Mouse (Mus musculus): ENCODE data around the gene Rptor. TPM values are rescaled to one million over a fixed set of nuclear protein-coding genes. Genes with fewer than 3 reads are reported as not detected.

The Rptor gene
- polyA plus RNA-seq, 1 experiment = 43.6 TPM

DNA sequence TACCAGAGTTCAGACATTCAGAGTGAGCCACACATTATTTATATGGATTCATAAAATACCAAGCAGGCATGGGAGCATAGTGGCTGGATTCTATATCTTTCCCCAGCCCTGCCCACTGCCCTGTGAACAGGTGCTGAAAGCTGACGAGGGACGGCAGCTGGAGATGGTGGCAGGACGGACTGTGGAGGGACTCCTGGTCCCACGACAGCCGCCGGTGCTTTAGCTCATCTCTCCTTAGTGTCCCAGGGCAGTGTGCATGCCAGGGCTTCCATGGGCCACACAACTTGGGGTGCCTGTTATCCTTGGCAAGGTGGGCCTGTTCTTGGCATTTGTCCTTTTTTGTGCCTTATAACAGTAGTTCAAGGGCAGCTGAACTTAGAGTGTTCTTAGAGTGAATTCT is 22.8 kb downstream of the Rptor start:
- TF ChIP-seq CTCF (IDR thresholded peaks at IDR 0.05; ENCODE audit: borderline replicate concordance, insufficient read depth, low read depth, low read length) (no peak), POLR2A (IDR thresholded peaks at IDR 0.05; ENCODE audit: borderline replicate concordance, insufficient read depth, low read length) (no peak)
- Histone ChIP-seq H3K4me1 (ENCODE audit: control insufficient read depth, insufficient read depth, low read length) (peaks cover 22% of the 10 kb centered on the region), H3K27ac (ENCODE audit: insufficient read depth, low read length) (no peak overlapping the region), H3K27me3 (ENCODE audit: control insufficient read depth, insufficient read depth, low read length) (no peaks in the 10 kb centered on the region), H3K4me3 (replicated peaks; ENCODE audit: insufficient read depth, low read depth, low read length) (no peak overlapping the region)
- WGBS = 46% methylated on average over 6 of the region's 6 CpGs
- DNase-seq = no peak

DNA sequence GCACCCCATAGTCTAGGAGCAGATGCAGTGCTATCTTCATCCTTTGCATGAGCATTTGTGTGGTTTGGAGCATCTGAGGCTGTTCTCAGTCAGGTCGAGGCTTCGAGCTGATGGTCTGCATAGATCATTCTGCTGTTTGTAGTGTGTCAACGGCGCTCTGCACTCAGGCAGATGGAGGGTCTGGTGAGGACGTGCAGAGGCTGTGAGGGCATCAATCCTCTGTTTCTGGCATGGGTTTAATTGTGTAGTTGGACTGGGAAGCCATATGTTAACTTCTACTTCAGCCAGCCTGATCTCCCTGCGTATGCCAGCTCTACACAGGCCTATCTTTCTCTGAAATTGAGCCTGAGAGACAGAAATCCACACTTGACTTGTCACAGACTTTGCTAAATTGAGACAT is 23.2 kb downstream of the Rptor start:
- Histone ChIP-seq H3K4me1 (ENCODE audit: control insufficient read depth, insufficient read depth, low read length) (peaks cover 22% of the 10 kb centered on the region), H3K27me3 (ENCODE audit: control insufficient read depth, insufficient read depth, low read length) (no peaks in the 10 kb centered on the region), H3K4me3 (replicated peaks; ENCODE audit: insufficient read depth, low read depth, low read length) (no peak overlapping the region), H3K27ac (ENCODE audit: insufficient read depth, low read length) (no peak overlapping the region)
- no peak for TF ChIP-seq CTCF (IDR thresholded peaks at IDR 0.05; ENCODE audit: borderline replicate concordance, insufficient read depth, low read depth, low read length)
- TF ChIP-seq POLR2A (IDR thresholded peaks at IDR 0.05; ENCODE audit: borderline replicate concordance, insufficient read depth, low read length) = no peak
- 19% methylated on average over 6 of the region's 6 CpGs for WGBS
- peak; percentile 48 to 62 for DNase-seq

GRCm38 (mm10) chr11:119627243-119627642 is 24.5 kb downstream of the Rptor start:
- H3K27ac ChIP-seq (ENCODE audit: insufficient read depth, low read length) = no peak overlapping the region
- WGBS = 73% methylated on average over 3 of the region's 3 CpGs
- H3K4me3 ChIP-seq (replicated peaks; ENCODE audit: insufficient read depth, low read depth, low read length) = no peak overlapping the region
- no peak for DNase-seq
- no peaks in the 10 kb centered on the region for H3K27me3 ChIP-seq (ENCODE audit: control insufficient read depth, insufficient read depth, low read length)
- peaks cover 30% of the 10 kb centered on the region for H3K4me1 ChIP-seq (ENCODE audit: control insufficient read depth, insufficient read depth, low read length)
- no peak for TF ChIP-seq POLR2A (IDR thresholded peaks at IDR 0.05; ENCODE audit: borderline replicate concordance, insufficient read depth, low read length)
- 0 out of 2 replicates have a peak, but pooled peaks have one; percentile 24 for TF ChIP-seq CTCF (IDR thresholded peaks at IDR 0.05; ENCODE audit: borderline replicate concordance, insufficient read depth, low read depth, low read length)

DNA sequence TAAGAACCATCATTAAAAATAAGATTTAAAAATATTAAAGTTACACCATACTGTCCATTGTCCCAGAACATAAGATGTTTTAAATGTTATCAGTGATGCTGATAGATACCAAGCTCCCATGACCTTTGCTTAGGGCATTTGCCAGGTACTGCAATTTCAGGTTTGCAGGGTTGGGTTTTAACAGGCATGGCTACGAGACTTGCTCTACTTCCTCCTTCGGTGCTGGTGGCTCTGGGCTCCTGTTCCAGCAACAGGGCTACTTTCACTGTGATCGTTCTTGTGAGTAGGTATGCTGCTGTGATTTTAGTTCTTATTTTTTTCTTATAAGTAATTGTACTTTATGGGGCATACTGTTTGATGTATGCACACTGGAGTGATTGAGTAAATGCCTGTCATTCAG is 26.4 kb downstream of the Rptor start:
- no peaks in the 10 kb centered on the region for H3K27me3 ChIP-seq (ENCODE audit: control insufficient read depth, insufficient read depth, low read length)
- peaks cover 31% of the 10 kb centered on the region for H3K4me1 ChIP-seq (ENCODE audit: control insufficient read depth, insufficient read depth, low read length)
- TF ChIP-seq POLR2A (IDR thresholded peaks at IDR 0.05; ENCODE audit: borderline replicate concordance, insufficient read depth, low read length) (no peak), CTCF (IDR thresholded peaks at IDR 0.05; ENCODE audit: borderline replicate concordance, insufficient read depth, low read depth, low read length) (no peak)
- H3K27ac ChIP-seq (ENCODE audit: insufficient read depth, low read length) = no peak overlapping the region
- WGBS = 89% methylated on average over 3 of the region's 3 CpGs
- H3K4me3 ChIP-seq (replicated peaks; ENCODE audit: insufficient read depth, low read depth, low read length) = no peak overlapping the region
- no peak for DNase-seq

DNA sequence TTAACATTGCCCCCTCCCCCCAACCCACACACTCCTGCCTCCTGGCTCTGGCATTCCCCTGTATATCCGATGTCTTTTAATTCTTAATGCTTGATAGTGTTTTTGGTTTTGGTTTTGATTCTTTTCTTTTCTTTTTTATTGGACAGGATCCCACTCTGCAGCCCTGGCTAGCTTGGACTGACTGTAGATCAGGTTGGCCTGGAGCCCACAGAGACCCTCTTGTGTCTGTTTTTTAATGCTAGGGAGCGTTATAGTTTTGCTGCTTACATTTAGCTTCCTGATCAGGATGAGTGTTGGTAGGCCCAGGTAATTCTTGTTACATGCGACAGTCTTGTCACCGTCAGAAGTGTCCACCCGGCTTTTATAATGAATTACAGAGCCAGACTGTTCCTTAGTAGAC is 27.6 kb downstream of the Rptor start:
- Histone ChIP-seq H3K27me3 (ENCODE audit: control insufficient read depth, insufficient read depth, low read length) (no peaks in the 10 kb centered on the region), H3K4me3 (replicated peaks; ENCODE audit: insufficient read depth, low read depth, low read length) (no peak overlapping the region), H3K27ac (ENCODE audit: insufficient read depth, low read length) (no peak overlapping the region), H3K4me1 (ENCODE audit: control insufficient read depth, insufficient read depth, low read length) (peaks cover 27% of the 10 kb centered on the region)
- 76% methylated on average over 5 of the region's 5 CpGs for WGBS
- TF ChIP-seq CTCF (IDR thresholded peaks at IDR 0.05; ENCODE audit: borderline replicate concordance, insufficient read depth, low read depth, low read length) = no peak
- no peak for TF ChIP-seq POLR2A (IDR thresholded peaks at IDR 0.05; ENCODE audit: borderline replicate concordance, insufficient read depth, low read length)
- DNase-seq = no peak

DNA sequence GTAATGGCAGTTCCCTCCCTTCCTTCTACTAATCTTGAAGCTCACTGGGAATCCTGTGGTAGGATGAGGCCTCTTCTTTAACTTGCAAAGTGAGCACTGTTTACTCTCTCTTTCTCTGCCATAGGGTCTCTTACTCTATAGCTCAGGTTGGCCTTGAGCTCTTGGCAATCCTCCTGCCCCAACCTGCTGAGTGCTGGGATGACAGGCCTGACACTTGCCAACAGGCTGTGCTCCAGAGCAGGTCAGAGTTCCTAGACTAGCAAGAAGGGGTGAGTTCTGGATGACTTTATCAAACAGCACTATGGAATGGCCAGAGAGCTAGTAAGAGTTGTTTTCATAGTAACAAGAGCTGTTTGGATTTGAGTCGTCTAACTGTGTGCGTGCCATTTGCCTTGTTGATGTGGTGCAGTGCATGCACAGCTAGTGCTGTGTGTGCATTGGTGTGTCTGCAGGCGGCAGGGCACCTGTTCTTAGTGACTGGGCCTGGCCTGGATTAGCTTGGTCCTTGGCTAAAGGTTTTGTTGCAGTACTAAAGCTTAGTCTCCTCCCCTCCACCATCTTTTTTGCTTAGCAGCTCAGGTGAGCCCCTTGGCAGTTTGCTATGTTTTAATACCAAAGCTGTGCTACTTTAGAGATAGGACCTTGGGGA is 28.6 kb downstream of the Rptor start:
- 48% methylated on average over 3 of the region's 3 CpGs for WGBS
- H3K4me1 ChIP-seq (ENCODE audit: control insufficient read depth, insufficient read depth, low read length) = peaks cover 17% of the 10 kb centered on the region
- no peaks in the 10 kb centered on the region for H3K27me3 ChIP-seq (ENCODE audit: control insufficient read depth, insufficient read depth, low read length)
- peak in 1 of 2 experiments; percentile 62 for DNase-seq
- H3K27ac ChIP-seq (ENCODE audit: insufficient read depth, low read length) = no peak overlapping the region
- no peak overlapping the region for H3K4me3 ChIP-seq (replicated peaks; ENCODE audit: insufficient read depth, low read depth, low read length)
- TF ChIP-seq POLR2A (IDR thresholded peaks at IDR 0.05; ENCODE audit: borderline replicate concordance, insufficient read depth, low read length) = no peak
- TF ChIP-seq CTCF (IDR thresholded peaks at IDR 0.05; ENCODE audit: borderline replicate concordance, insufficient read depth, low read depth, low read length) = no peak

- Histone ChIP-seq H3K27me3 (ENCODE audit: control insufficient read depth, insufficient read depth, low read length) (no peaks in the 10 kb centered on the region), H3K4me3 (replicated peaks; ENCODE audit: insufficient read depth, low read depth, low read length) (no peak overlapping the region), H3K27ac (ENCODE audit: insufficient read depth, low read length) (no peak overlapping the region), H3K4me1 (ENCODE audit: control insufficient read depth, insufficient read depth, low read length) (peaks cover 27% of the 10 kb centered on the region)
- TF ChIP-seq CTCF (IDR thresholded peaks at IDR 0.05; ENCODE audit: borderline replicate concordance, insufficient read depth, low read depth, low read length) (no peak), POLR2A (IDR thresholded peaks at IDR 0.05; ENCODE audit: borderline replicate concordance, insufficient read depth, low read length) (no peak)
- DNase-seq = peak in 1 of 2 experiments; percentile 44
- 69% methylated on average over 4 of the region's 4 CpGs for whole genome bisulfite sequencing
Measured at GRCm38 (mm10) chr11:119636371-119636883, 33.7 kb downstream of the Rptor start.

DNA sequence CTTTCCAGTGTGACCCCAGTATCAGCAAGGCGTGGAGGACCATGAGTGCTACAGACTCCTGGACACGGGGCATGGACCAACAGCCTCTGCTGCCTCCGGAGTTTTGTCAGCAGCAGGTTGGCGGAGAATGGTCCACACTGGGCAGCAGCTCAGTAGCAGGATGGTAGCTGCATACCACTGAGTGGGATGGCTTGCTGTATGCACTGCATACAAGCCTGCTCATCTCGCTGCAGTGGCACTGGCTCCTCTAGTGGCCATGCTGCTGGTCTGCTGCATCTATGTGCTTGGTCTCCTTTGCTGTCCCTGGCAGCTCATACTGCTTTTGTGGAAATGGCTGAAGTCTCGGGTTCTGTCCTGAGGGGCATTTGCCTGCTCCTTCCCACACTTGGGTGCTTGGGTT is 34.8 kb downstream of the Rptor start:
- Histone ChIP-seq H3K4me1 (ENCODE audit: control insufficient read depth, insufficient read depth, low read length) (peaks cover 28% of the 10 kb centered on the region), H3K4me3 (replicated peaks; ENCODE audit: insufficient read depth, low read depth, low read length) (no peak overlapping the region), H3K27me3 (ENCODE audit: control insufficient read depth, insufficient read depth, low read length) (no peaks in the 10 kb centered on the region), H3K27ac (ENCODE audit: insufficient read depth, low read length) (no peak overlapping the region)
- WGBS = 70% methylated on average over 6 of the region's 6 CpGs
- no peak for TF ChIP-seq POLR2A (IDR thresholded peaks at IDR 0.05; ENCODE audit: borderline replicate concordance, insufficient read depth, low read length)
- peak; percentile 70 for TF ChIP-seq CTCF (IDR thresholded peaks at IDR 0.05; ENCODE audit: borderline replicate concordance, insufficient read depth, low read depth, low read length)
- peak in 1 of 2 experiments; percentile 45 for DNase-seq
